Mouse (Mus musculus) mouse embryonic stem cell (cell line): ENCODE measurements at regions not wholly inside any gene's neighbourhood (a gene's known extent, or its start where the extent isn't known, plus 50 kb on each side); places are given as distances from the start of the nearest gene placed in this dataset.

Experiments used
- in situ Hi-C, 2 experiments: fragments of 300-500 bp; cut with MboI; formaldehyde crosslinking; loops; 1 replicate in 1 of 2; 3 replicates in 1 of 2; pipeline ENCODE4 v1.14.3; 2019 to 2020; ENCODE audit warnings: low sequenced_read_pairs in 2 of 2, low pct_unique_long_range_greater_than_20kb in 1 of 2, mixed read lengths in 1 of 2; ENCODE audit not compliant: unreplicated experiment in 1 of 2

DNA sequence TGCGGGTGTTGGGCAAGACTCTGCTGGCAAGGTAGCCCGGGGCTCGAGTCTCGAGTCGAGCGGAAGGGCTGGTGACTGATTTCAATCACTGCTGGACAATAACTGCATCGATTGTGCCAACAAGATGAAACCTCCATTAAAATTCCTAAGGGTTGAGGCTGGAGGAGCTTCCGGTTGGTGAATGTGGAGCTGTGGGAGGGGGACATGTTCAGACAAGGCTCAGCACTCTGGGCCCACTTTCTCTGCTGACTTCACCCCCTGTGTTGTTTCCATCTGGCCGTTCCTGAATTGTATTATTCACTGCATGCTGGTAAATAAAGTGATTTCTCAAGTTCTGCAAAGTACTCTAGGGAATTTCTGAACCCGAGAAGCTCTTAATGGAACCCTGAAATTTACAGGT is 261.2 kb upstream of the Cxcr4 start:
- in situ Hi-C loops = no loop called here

DNA sequence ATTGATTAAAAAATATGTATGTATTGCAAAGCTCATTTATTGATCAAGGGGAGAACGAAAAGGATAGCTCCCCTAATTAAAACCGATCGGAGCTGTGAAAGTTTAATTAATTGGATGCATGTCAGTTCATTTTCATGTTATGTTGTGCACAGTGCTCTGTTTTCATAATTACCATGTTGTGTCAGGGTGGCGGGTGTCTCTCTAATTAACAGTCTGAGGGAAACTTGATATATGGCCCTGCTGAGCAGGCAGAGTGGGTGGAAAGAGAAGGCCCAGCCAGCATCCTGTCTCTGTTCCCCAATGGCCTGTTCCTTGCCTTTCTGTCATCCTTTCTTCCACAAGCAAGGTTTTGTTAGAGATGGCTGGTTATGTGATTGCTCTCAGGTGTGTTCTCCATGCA is 245.3 kb upstream of the Cxcr4 start:
- in situ Hi-C loops = loop anchor here (25.0 kb wide), 2 partner anchors 475 to 550 kb away; partner anchors contain the start of gene Mcm6 (in 1 of the 2)

DNA sequence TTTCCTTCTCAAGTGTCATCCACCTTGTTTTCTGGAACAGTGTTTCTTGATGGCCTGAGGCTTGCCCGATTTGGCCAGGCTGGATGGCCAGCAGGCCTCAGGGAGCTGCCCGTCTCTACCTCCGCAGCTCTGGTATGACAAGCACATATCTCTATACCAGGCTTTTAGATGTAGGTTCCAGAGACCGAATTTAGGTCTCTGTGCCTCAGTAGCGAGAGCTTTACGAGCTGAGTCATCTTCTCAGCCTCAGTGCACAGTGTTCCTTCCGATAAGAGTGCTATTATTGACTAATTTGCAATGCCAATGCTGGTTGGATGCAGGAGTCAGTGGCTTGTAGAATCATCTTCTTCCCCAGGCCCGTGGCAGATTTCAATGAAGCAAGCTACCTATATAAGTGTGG is 243.4 kb upstream of the Cxcr4 start:
- in situ Hi-C loops = loop anchor here (25.0 kb wide), 2 partner anchors 473 to 548 kb away; partner anchors contain the start of gene Mcm6 (in 1 of the 2)

DNA sequence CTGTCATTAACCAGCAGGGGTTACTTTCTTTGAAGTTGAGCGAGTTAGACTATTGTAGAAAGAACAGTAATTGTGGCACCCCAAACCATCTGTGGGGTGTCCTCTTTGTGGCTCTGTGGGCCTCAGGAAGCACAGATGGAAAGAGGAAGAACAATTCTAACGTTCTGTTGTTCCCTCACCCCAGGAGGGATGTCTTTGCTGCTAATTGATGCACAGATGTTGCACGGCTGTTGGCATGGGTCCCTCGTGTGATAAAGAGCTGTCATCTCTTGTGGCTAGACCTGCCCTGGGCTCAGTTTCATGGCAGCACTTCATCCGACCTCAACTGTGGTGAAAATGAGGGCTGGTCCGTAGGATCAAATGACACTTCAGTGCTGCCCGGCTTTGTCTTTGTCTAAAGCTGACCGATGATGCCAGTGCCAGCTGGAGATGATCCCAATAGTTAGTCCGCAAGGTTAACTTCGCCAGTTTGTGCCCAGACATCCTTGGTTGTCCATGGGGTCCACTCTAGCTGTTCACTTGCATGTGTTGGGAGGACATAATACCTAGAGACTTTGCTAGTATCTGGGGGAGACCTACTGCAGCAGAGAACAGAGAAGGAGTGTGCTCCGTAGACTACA is 241.1 kb upstream of the Cxcr4 start:
- in situ Hi-C loops = loop anchor here (25.0 kb wide), 2 partner anchors 471 to 546 kb away; partner anchors contain the start of gene Mcm6 (in 1 of the 2)

DNA sequence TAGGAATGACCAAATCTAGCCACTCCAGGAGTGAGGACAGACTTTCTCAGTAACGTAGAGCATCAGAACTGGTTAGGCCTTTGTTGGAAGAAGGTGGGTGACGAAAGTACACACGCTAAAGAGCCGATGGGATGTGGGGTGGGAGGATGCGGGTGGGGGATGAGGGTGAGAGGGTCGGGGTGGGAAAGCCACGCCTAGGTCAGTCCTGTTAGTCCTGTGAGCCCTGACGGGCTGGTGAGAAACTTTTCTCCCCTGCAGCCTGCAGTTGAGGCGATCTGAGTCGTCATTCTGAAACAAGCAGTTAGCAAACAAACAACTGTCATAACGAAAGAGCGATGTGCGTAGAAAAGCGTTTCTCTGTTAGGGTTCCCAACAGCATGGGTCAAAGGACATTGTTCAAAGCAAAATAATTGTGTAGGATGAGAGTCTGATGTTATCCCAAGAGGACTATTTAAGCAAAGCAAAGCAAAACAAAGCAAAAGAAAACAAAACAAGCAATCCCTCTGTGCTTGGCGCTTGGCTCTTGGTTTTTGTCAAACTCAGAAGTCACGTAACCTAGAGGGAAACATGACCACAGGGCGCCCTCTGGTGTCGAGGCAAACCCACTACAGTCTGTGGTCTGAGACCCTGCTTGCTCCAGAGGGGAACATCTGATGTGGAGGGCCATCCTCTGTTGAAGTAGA is 240.2 kb upstream of the Cxcr4 start:
- in situ Hi-C loops = loop anchor here (25.0 kb wide), 2 partner anchors 470 to 545 kb away; partner anchors contain the start of gene Mcm6 (in 1 of the 2)

DNA sequence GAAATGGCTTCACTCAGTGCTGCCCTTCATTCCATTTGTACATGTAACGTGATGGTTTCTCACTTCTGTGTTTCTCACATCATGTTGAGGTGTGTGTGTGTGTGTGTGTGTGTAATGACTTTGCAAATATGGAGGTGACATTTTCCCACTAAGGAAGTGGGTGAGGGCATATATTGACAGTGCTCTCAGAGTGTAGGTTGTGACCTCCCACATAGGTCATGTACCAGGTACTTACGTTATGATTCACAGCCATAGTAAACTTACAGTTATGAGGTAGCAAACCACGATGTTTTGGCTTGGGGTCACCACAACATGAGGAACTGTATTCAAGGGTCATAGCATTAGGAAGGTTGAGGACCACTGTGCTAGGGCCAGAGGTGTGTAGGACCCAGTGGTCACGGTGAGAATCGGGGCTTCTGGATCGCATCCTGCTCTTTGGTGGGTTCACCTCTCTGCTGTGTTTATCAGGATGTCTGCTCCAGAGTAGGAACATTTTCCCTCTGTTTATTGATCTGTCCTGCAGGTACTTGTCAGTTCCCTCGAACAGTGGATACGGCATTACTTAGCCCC is 238.7 kb upstream of the Cxcr4 start:
- in situ Hi-C loops = loop anchor here (25.0 kb wide), 2 partner anchors 468 to 543 kb away; partner anchors contain the start of gene Mcm6 (in 1 of the 2)

DNA sequence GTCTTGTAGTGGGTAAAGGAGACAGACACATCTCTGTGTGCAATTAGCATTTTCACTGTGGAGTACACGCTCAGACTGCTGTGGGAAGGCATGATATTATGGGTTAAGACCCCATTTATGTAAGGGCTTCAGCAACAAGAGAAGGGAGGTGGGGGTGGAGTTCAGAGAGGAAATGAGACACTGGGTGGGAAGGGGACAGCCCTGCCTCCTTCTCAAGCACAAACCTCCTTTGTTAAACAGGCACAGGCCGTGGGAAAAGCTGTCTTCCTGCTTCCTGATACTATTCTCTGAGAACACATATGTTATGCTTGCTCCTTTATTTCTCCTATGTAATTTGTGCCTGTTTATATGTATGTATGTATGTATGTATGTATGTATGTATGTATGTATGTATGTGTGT is 237.4 kb upstream of the Cxcr4 start:
- in situ Hi-C loops = loop anchor here (10.0 to 25.0 kb wide), 3 partner anchors 455 to 542 kb away; partner anchors contain the start of gene Mcm6 (in 1 of the 2)

DNA sequence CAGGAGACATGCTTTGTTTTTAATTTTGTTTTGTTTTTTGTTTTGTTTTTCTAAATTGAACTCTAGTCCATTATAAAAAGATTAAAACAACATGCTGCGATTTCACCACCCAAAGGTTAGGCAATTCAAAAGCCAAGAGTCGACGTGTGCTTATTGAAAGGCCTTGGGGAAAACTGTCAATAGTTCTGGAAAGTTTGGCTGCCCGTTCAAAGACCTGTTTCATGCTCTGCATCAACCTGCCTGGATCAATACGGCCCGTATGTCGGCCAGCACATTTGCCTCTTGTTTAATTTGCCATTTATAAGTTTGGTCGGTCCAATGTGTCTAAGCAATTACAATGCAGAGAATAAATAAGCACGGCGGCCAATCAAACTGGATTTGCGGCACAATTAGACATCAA is 234.3 kb upstream of the Cxcr4 start:
- in situ Hi-C loops = loop anchor here (10.0 to 25.0 kb wide), 3 partner anchors 452 to 539 kb away; partner anchors contain the start of gene Mcm6 (in 1 of the 2)

DNA sequence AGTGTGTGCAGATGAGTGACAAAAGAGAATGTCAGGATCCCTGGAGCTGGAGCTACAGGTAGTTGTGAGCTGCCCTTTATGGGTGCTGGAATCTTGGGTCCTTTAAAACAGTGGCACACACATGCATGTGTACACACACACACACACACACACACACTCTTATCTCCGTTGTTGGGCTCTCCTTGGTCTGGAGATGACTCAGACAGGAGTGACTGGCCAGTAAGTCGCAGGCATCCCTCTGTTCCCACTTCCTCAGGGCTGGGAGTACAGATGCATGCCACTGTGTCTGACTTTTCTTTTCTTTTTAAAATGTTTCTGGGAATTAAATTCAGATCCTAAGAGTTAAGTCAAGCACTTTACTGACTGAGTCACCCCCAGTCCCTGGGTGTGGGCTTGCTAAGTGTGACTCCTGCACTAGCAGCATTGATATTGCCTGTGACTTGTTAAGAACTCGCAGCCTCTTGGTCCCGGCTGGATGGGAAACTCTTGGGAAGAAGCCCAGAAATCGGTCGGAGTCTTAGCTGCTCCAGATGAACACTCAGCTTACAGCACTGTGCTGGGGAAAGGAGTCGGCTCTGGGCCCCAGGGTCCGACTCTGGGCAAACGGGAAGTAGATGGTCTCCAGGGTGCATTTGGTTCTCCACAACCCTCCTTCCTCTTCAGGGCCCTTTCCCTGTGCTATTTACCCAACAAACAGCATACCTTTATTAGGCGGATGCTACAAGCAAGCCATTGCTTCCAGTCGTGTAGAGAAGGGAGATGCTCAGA is 233.0 kb upstream of the Cxcr4 start:
- in situ Hi-C loops = loop anchor here (10.0 to 25.0 kb wide), 3 partner anchors 450 to 538 kb away; partner anchors contain the start of gene Mcm6 (in 1 of the 2)

DNA sequence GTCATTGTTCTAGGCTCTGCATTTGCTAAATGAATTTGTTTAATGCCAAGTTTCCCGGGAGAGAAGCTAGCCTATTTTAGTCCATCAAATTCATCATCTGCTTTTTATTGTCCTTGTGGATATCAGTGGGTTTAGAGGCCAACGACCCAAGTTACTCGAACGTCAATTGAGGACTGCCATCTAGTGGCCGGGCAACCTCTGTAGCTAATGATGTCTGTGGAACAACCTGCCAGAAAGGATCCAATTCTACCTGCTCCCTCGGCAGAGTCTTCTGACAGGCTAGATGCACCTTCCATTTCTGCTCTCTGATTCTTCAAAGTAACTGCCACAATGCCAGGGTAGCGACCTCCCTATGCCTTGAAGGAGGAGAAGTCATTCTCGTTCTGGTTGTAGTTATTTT is 232.1 kb upstream of the Cxcr4 start:
- in situ Hi-C loops = loop anchor here (10.0 to 25.0 kb wide), 2 partner anchors 449 to 537 kb away; no protein-coding TSS in a partner anchor

DNA sequence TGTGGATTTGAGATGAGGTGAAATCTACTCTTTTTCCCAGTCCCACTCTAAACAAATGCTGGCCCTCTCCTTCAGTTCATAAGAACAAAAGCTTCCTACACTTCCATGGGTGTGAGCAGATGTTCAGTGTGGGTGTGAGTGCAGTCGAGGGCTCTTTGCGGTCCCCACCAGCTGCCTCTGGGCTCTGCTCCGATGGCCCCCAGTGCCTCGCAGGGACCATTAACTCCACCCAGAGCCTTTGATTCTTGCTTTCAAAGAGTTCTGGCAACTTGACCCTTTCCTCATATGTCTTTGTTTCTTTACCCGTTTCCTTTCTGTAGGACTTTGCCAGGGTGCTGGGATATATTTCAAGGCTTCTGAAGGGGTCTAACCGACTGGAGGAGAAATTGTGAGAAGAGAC is 229.9 kb upstream of the Cxcr4 start:
- in situ Hi-C loops = loop anchor here (10.0 to 25.0 kb wide), 2 partner anchors 447 to 535 kb away; no protein-coding TSS in a partner anchor

DNA sequence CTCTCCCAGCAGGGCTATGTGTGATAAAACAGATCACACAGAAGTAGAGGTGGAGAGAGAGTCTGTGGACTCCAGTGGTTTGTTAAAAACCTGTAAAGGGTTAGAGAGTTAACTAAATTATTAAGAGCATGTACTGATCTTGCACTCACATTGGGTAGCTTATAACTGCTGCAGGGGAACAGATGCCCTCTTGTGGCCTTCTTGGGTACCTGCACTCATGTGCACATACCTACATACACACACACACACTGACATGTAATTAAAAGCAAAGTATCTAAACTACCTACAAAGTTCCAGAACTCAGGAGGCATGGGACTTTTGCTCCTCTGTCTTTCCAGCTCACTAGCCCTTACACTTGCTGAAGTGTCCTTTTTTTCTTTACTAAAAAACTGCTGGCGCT is 228.4 kb upstream of the Cxcr4 start:
- in situ Hi-C loops = loop anchor here (10.0 to 25.0 kb wide), 2 partner anchors 446 to 533 kb away; no protein-coding TSS in a partner anchor

DNA sequence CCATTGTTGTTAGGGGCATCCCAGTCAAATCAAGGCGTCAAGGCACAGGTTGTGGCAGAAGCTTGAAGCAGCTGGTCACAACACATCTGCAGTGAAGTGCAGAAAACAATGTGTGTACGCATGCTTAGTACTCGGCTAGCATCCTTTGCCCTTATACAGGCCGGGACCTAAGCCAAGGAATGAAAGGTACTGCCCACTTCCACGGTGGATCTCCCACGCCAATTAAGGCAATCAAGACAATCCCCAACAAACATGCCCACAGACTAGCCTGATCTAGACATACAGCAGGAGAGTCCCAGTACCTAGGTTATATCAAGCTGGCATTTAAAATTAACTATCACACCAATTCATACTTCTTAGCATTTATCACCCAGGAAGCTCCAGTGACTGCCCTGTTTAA is 227.5 kb upstream of the Cxcr4 start:
- in situ Hi-C loops = loop anchor here (10.0 to 25.0 kb wide), 2 partner anchors 445 to 532 kb away; no protein-coding TSS in a partner anchor

DNA sequence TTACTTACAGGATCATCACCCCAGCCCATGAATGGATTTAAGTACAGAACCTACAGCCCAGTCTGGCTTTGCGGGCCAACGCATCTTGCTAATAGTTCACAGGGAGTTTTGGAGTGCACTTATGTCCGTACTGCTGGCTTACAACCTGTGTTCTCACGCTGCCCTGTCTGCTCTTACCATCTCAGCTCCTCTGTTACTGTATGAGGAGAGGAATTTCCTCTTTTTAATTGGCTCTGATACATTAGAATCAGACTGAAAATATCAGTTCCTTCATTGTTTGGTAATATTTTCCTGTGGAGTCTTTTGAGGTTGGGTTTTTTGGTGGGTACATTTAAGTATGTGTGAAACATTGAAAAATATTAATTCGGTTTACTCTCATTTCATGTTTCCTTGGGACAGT is 221.3 kb upstream of the Cxcr4 start:
- in situ Hi-C loops = loop anchor here in 1 of 2 experiments (25.0 kb wide), 1 partner anchor 526 kb away; no protein-coding TSS in a partner anchor

DNA sequence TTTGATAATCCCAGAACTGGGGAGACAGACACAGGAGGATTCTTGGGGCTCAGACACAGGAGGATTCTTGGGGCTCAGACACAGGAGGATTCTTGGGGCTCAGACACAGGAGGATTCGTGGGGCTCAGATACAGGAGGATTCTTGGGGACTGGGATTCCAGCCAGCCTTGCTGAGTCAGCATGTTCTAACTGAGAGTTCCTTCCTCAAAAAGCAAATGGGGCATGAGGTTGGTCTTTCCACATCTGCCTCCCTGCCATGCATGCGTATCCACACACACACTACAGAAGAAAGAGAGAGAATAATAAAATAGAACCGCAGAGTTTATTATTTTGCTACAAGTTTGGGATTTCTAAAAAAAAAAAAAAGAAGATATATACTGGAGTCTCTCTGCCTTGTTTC is 218.8 kb upstream of the Cxcr4 start:
- in situ Hi-C loops = loop anchor here in 1 of 2 experiments (25.0 kb wide), 1 partner anchor 524 kb away; no protein-coding TSS in a partner anchor

DNA sequence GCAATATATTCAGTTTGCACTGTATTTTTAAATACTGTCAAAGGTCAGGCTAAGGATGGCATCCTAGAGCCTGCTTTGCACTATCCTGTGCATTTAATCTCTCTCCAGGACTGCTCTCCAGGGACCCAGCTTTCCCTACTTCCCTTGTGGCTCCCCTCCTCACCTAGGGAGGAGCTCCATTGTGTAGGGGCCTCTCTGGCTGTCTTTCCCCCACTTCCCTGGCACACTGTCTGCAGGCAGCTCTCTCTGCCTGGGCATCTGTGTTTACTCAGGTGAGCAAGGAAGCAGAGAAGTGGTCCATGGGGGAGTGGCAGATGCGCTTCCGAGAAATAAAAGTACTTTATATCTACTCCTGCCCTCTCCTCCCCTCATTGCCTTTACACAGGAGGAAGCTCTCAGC is 218.0 kb upstream of the Cxcr4 start:
- in situ Hi-C loops = loop anchor here in 1 of 2 experiments (25.0 kb wide), 1 partner anchor 523 kb away; no protein-coding TSS in a partner anchor

DNA sequence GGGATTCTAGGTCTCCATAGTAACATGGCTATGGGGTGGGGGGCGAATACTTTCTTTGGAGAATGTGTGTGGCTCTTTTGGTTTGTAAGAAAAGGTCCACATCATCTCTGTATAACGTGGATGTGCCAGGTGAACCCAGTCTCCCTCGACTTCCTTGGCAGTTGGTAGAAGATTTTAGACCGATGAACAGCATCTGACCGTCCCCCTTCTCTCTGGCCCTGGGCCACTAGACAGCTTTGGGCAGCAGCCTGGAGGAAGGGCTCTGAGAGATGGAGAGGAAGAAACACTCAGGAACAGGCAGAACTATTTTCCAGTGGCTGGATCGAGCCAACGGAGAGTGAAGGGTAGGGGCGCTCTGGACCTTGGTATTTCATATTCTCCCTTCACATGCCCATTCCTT is 217.5 kb upstream of the Cxcr4 start:
- in situ Hi-C loops = loop anchor here in 1 of 2 experiments (25.0 kb wide), 1 partner anchor 522 kb away; no protein-coding TSS in a partner anchor

DNA sequence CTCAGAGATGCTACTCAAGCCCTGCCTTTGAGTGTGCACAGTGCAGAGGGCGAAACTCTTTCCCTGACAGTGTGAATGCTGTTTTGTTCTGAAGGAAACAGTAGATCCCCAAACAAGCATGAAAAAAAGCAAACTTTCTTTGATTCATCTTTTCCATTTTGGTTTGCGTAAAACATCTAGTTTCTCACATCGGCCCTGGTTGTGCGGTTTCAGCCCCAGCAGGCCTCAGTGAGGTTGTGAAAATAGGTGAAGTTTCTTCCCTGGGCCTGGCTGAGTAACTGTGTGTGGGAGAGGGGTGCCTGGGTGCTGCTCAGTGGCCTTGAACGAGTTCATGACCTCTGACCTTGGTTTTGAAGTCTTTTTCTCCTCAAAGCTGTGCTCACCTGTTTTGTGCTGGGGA is 216.5 kb upstream of the Cxcr4 start:
- in situ Hi-C loops = loop anchor here in 1 of 2 experiments (25.0 kb wide), 1 partner anchor 521 kb away; no protein-coding TSS in a partner anchor
